Mouse (Mus musculus): ENCODE results near the gene Olfr518.

DNA sequence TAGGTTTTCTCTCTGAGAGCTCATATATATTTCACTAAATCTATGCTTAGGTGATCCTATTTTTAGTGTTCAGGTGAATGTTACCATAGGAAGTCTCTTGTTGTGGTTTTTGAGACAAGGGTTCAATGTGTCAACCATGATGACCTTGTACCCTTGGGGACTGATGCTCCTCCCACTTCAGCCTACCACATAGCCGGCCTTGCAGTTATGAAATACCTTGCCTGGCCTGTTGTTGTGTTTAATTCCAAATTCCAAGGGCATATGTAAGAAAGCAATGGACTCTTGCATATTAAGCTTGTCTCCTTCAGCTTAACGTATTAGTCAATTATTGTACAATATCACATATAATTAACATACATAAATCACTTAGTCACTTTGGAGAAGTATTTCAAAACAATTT is 19.2 kb upstream of the Olfr518 start:
- no peak for TF ChIP-seq CTCF (conservative IDR thresholded peaks at IDR 0.05; ENCODE audit: low read length)
- TF ChIP-seq NANOG (IDR thresholded peaks at IDR 0.05; ENCODE audit: borderline replicate concordance, low read length) = no peak
- no peak for TF ChIP-seq POU5F1 (IDR thresholded peaks at IDR 0.05; ENCODE audit: borderline replicate concordance, low read length)
